Mouse (Mus musculus) splenic B cell, adult 2 months (primary cell): ENCODE measurements around the gene Spop.
A peak's percentile ranks its signal among the peaks of the same experiment; 100 is the strongest.

Experiments
- DNase-seq: peaks from one replicate; pipeline ENCODE4 v3.0.0-alpha.2; 2011; ENCODE audit warnings: low read depth, low spot score
- H3K27me3 ChIP-seq: 2 replicates; pipeline ENCODE4 v1.6.1; 2012; ENCODE audit warnings: mild to moderate bottlenecking, low read length, moderate library complexity, mixed read lengths; ENCODE audit not compliant: control insufficient read depth, poor library complexity, insufficient read depth, severe bottlenecking
- H3K36me3 ChIP-seq: 2 replicates; pipeline ENCODE4 v1.6.1; 2012; ENCODE audit warnings: mild to moderate bottlenecking, low read length, moderate library complexity, mixed read lengths; ENCODE audit not compliant: control insufficient read depth, poor library complexity, insufficient read depth, severe bottlenecking

The Spop gene

GRCm38 (mm10) chr11:95520456-95521072 is 106.7 kb downstream of the Spop start:
- DNase-seq, result peak; percentile 93
- no peaks in the 10 kb centered on the region for H3K36me3 ChIP-seq
- peaks cover 2% of the 10 kb centered on the region; the same call in 1 of the 2 replicates for H3K27me3 ChIP-seq

- peaks cover 2% of the 10 kb centered on the region; the same call in 1 of the 2 replicates for H3K27me3 ChIP-seq
- no peaks in the 10 kb centered on the region for H3K36me3 ChIP-seq
- DNase-seq, result peak; percentile 76
Observed at GRCm38 (mm10) chr11:95521563-95521962, 107.7 kb downstream of the Spop start.

GRCm38 (mm10) chr11:95527307-95527706 is 113.4 kb downstream of the Spop start:
- Histone ChIP-seq H3K27me3 (no peaks in the 10 kb centered on the region), H3K36me3 (no peaks in the 10 kb centered on the region)
- no peak for DNase-seq

- no peaks in the 10 kb centered on the region for H3K27me3 ChIP-seq
- no peaks in the 10 kb centered on the region for H3K36me3 ChIP-seq
- DNase-seq, result no peak
Observed at GRCm38 (mm10) chr11:95528231-95528630, 114.4 kb downstream of the Spop start.

GRCm38 (mm10) chr11:95532353-95533072 is 118.6 kb downstream of the Spop start:
- no peak for DNase-seq
- Histone ChIP-seq H3K27me3 (no peaks in the 10 kb centered on the region), H3K36me3 (no peaks in the 10 kb centered on the region)

GRCm38 (mm10) chr11:95533484-95534160 is 119.7 kb downstream of the Spop start:
- no peaks in the 10 kb centered on the region for H3K36me3 ChIP-seq
- DNase-seq, result peak; percentile 78
- H3K27me3 ChIP-seq, result no peaks in the 10 kb centered on the region

GRCm38 (mm10) chr11:95538378-95539104 is 124.7 kb downstream of the Spop start:
- no peaks in the 10 kb centered on the region for H3K36me3 ChIP-seq
- H3K27me3 ChIP-seq, result no peaks in the 10 kb centered on the region
- no peak for DNase-seq

GRCm38 (mm10) chr11:95540637-95541385 is 126.9 kb downstream of the Spop start:
- H3K36me3 ChIP-seq, result no peaks in the 10 kb centered on the region
- DNase-seq, result no peak
- no peaks in the 10 kb centered on the region for H3K27me3 ChIP-seq
